Mouse (Mus musculus) limb, embryonic 11.5 days (tissue): Measurements from ENCODE around the gene Ubr1. TPM values are rescaled to one million over a fixed set of nuclear protein-coding genes. Genes with fewer than 3 reads are reported as not detected.
"Not testable (repeated sequence)": the region's sequence is repeated elsewhere in the genome, so short reads cannot be mapped to it uniquely, and the experiment has no call there.

ENCODE experiments used
- ATAC-seq: fragments of 200-750 bp; cut with Nextera tagmentation; 2 replicates; pipeline ENCODE4 v1.8.0; 2017; ENCODE audit warnings: low read depth; ENCODE audit not compliant: insufficient number of reproducible peaks, low FRiP score, low TSS enrichment
- DNase-seq: peaks from one replicate; pipeline ENCODE4 v3.0.0-alpha.2; 2015; ENCODE audit warnings: low spot score
- H3K27ac ChIP-seq: fragments of 300-500 bp; sonication (generic); replicated peaks from 2 replicates; pipeline ENCODE4 v1.5.1; 2014; ENCODE audit warnings: low read depth, mild to moderate bottlenecking, low read length
- H3K27me3 ChIP-seq: fragments of 300-500 bp; sonication (generic); 2 replicates; pipeline ENCODE4 v1.6.1; 2014; ENCODE audit warnings: mild to moderate bottlenecking, low read length, mixed read lengths; ENCODE audit not compliant: control insufficient read depth, insufficient read depth
- H3K36me3 ChIP-seq: fragments of 300-500 bp; sonication (generic); 2 replicates; pipeline ENCODE4 v1.6.1; 2014; ENCODE audit warnings: mild to moderate bottlenecking, low read length, moderate library complexity, mixed read lengths; ENCODE audit not compliant: control insufficient read depth, insufficient read depth
- H3K4me1 ChIP-seq: fragments of 300-500 bp; sonication (generic); 2 replicates; pipeline ENCODE4 v1.6.1; 2014; ENCODE audit warnings: low read length, mixed read lengths; ENCODE audit not compliant: control insufficient read depth, insufficient read depth
- H3K4me2 ChIP-seq: fragments of 300-500 bp; sonication (generic); 2 replicates; pipeline ENCODE4 v1.6.1; 2014; ENCODE audit warnings: low read depth, mild to moderate bottlenecking, moderate library complexity; ENCODE audit not compliant: severe bottlenecking
- H3K4me3 ChIP-seq: fragments of 300-500 bp; sonication (generic); 2 replicates; pipeline ENCODE4 v1.5.1; 2014; ENCODE audit warnings: low read depth, low read length
- H3K9ac ChIP-seq: fragments of 300-500 bp; sonication (generic); 2 replicates; pipeline ENCODE4 v1.6.1; 2014; ENCODE audit warnings: mild to moderate bottlenecking, low read length
- H3K9me3 ChIP-seq: fragments of 300-500 bp; sonication (generic); 2 replicates; pipeline ENCODE4 v1.6.1; 2016; ENCODE audit warnings: low read length; ENCODE audit not compliant: control insufficient read depth
- WGBS: fragments of 180-500 bp; shearing (Covaris S2); extraction: QIAGEN DNeasy Blood & Tissue Kit; methylation state at CpG from one replicate; pipeline ENCODE4 v1.1.7; 2014; 5-methylcytosine and 5-hydroxymethylcytosine counted together
- polyA plus RNA-seq: library from polyadenylated mRNA; unstranded; fragments of >200 nt; fragmentation: Nextera tagmentation; extraction: Ambion mirVana; gene quantifications from 2 replicates; pipeline ENCODE4 v1.2.1, GENCODE M21; 2014

Gene Ubr1
- polyA plus RNA-seq, 1 experiment from 2014 or later: 23.2 TPM

DNA sequence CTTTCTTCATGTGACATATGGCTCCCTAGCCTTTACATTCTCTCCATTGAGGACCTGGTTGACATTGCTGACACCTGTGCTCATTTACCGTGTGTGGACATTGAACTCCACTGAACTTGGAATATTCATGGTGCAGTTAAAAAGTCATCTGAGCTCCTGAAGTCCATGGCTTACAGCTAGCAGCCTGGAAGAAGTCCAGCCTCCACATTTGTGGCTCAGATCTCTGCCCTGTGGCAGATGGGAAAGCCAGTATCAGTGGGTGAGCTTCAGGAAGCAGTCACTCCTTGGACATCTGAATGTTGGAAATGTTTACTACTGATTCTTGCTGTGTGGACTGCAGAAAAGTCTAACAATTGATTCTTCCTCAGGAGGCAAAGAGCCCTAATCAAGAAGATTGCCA, 36.5 kb upstream of the Ubr1 start:
- DNase-seq: no peak
- H3K9me3 ChIP-seq: no peaks in the 10 kb centered on the region
- H3K9ac ChIP-seq: no peak overlapping the region
- no peak overlapping the region for H3K4me2 ChIP-seq
- peaks cover 6% of the 10 kb centered on the region; the same call in 1 of the 2 replicates for H3K4me1 ChIP-seq
- WGBS: 95% methylated on average over 1 of the region's 1 CpGs
- H3K4me3 ChIP-seq: no peak overlapping the region
- H3K27ac ChIP-seq: no peak overlapping the region
- H3K27me3 ChIP-seq: no peaks in the 10 kb centered on the region
- ATAC-seq: no peak
- no peaks in the 10 kb centered on the region for H3K36me3 ChIP-seq

DNA sequence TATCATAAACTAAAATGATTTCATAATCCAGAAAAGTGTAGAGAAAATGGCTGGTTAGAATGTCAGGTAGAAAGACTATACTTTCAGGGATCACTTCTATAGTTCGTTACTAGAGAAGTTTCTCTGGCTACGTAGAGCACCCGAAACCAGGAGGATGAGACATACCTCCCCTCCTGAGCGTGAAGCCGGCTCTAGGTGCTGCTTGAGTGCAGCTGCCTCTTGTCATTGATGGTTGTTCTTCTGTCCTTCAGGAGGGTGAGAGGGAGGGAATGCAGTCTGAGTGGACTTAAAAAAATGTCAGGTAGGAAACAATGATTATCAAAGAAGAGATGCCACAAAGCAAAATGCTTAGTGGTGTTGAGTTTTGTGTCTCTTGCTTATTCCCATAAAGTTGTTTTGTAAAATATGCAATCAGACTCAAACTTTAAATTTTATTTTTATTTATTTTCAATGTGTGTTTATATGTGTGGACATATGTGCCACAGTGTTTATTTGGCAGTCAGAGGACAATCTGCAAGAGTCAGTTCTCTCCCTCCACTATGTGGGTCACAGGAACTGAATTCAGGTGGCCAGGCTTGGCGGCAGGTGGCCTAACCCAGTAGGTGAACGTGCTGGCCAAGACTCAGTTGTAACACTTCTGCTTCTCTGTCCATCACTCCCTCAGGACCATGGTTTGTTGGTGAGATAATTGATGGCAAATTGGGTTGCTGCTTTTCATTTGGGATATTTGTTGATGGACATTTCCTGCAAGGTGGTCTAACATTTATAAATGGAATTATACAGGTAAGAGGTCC, 33.7 kb upstream of the Ubr1 start:
- Histone ChIP-seq H3K4me2 (no peak overlapping the region), H3K9ac (no peak overlapping the region), H3K4me3 (no peak overlapping the region), H3K27me3 (no peaks in the 10 kb centered on the region), H3K4me1 (peaks cover 4% of the 10 kb centered on the region; the same call in 1 of the 2 replicates), H3K9me3 (no peaks in the 10 kb centered on the region), H3K36me3 (no peaks in the 10 kb centered on the region), H3K27ac (no peak overlapping the region)
- DNase-seq (no peak), ATAC-seq (no peak)
- 82% methylated on average over 7 of the region's 7 CpGs for WGBS

DNA sequence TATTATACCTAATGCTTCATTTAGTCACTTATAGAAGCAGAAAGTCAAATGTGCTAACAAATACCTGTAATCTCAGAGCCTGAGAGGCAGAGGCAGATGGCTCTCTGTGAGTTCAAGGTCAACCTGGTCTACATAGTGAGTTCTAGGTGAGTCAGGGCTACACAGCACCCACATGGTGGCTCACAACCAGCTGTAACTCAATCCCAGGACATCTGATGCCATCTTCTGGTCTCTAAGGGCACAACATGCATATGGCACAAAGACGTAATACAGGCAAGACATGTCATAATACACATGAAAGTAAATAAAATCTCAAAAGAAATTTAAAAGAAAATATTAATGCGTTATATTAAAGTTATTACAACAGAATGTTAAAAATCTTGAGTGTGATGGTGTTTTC, 33.1 kb upstream of the Ubr1 start:
- no peaks in the 10 kb centered on the region for H3K4me1 ChIP-seq
- no peaks in the 10 kb centered on the region for H3K36me3 ChIP-seq
- ATAC-seq: no peak
- 70% methylated on average over 2 of the region's 2 CpGs for WGBS
- H3K27me3 ChIP-seq: no peaks in the 10 kb centered on the region
- no peaks in the 10 kb centered on the region for H3K9me3 ChIP-seq
- no peak overlapping the region for H3K4me3 ChIP-seq
- H3K27ac ChIP-seq: no peak overlapping the region
- H3K4me2 ChIP-seq: no peak overlapping the region
- H3K9ac ChIP-seq: no peak overlapping the region
- no peak for DNase-seq

DNA sequence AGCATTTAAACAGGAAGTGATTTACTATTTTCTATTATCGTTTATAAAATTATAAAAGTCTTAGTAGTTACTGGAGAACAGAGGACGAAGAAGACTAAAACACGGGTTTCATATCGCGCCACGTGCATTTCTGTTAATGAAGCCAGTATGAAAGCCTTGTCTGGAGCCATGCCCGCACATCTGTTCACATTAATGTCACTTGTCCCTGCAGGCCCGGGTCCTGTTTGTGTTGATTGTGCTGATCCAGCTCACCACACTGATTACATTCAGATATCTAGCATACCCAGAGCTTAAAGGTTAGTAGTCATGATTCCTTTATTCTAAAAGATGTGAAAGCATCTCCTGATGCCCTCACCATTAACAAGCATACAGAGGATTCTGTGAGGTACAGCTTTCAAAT, 28.3 kb upstream of the Ubr1 start:
- Histone ChIP-seq H3K27ac (no peak overlapping the region), H3K27me3 (no peaks in the 10 kb centered on the region), H3K4me1 (no peaks in the 10 kb centered on the region), H3K36me3 (no peaks in the 10 kb centered on the region), H3K9me3 (no peaks in the 10 kb centered on the region), H3K4me2 (no peak overlapping the region), H3K9ac (no peak overlapping the region), H3K4me3 (no peak overlapping the region)
- ATAC-seq: no peak
- 88% methylated on average over 8 of the region's 8 CpGs for WGBS
- DNase-seq: no peak

DNA sequence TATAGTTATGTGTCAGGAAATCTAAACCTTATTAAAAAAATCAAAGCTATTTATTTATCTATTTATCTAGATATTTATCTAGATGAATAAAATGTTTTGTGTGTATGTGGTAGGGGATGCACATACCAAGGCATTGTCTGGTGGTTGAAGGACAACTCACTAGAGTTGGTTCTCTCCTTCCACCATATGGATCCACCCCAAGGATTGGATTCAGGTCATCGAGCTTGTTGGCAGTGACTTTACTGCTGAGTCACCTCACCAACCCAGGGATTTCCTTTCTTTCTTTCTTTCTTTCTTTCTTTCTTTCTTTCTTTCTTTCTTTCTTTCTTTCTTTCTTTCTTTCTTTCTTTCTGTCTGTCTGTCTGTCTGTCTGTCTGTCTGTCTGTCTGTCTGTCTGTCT, 26.1 kb upstream of the Ubr1 start:
- WGBS: 81% methylated on average over 1 of the region's 1 CpGs
- H3K4me3 ChIP-seq, H3K4me1 ChIP-seq, DNase-seq, H3K27ac ChIP-seq, H3K36me3 ChIP-seq, H3K9me3 ChIP-seq, H3K9ac ChIP-seq, H3K27me3 ChIP-seq, H3K4me2 ChIP-seq, ATAC-seq: not testable (repeated sequence)

DNA sequence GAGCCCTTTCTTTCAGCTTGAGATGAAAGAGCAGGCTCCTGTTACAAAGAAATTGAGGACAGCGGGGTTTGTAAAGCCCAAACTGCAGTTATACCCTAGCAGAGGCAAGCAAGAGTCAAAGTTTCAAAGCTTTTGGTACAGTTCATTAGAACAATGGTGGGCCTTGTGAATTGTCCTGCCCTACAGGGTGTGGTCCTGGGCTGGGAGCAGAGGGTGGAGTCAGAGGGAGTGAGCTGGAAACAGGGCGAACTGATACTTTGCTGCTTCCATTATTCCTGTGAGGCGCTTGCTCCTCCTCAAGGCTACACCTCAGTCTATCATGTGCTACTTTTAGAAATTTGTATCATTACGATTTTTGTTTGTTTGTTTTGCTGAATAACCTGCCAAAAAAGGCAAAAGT, 20.7 kb upstream of the Ubr1 start:
- 76% methylated on average over 4 of the region's 4 CpGs for WGBS
- H3K36me3 ChIP-seq: no peaks in the 10 kb centered on the region
- ATAC-seq (no peak), DNase-seq (no peak)
- no peaks in the 10 kb centered on the region for H3K27me3 ChIP-seq
- H3K9ac ChIP-seq: no peak overlapping the region
- H3K4me3 ChIP-seq: no peak overlapping the region
- H3K4me1 ChIP-seq: no peaks in the 10 kb centered on the region
- H3K4me2 ChIP-seq: no peak overlapping the region
- H3K27ac ChIP-seq: no peak overlapping the region
- no peaks in the 10 kb centered on the region for H3K9me3 ChIP-seq

DNA sequence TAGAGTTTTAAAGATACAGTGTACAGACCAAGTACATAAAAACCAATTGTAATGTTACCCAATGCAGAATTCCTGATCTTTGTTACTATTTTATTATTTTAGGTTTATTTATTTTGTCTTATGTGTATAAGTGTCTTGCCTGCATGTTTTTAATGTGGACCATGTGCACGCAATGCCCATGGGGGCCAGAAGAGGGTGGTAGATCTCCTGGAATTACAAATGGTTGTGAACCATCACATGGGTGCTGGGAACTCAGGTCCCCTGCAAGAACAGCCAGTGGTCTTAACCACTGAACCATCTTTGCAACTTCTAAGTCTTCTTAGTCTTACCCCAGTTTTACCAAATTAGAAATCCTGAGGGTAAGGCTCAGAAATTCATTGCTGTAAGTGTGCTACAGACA, 14.7 kb upstream of the Ubr1 start:
- no peak overlapping the region for H3K27ac ChIP-seq
- H3K4me1 ChIP-seq: no peaks in the 10 kb centered on the region
- H3K4me2 ChIP-seq: no peak overlapping the region
- no peak overlapping the region for H3K4me3 ChIP-seq
- H3K27me3 ChIP-seq: no peaks in the 10 kb centered on the region
- H3K9ac ChIP-seq: no peak overlapping the region
- DNase-seq: no peak
- WGBS: 85% methylated on average over 1 of the region's 1 CpGs
- no peaks in the 10 kb centered on the region for H3K36me3 ChIP-seq
- H3K9me3 ChIP-seq: no peaks in the 10 kb centered on the region
- no peak for ATAC-seq

DNA sequence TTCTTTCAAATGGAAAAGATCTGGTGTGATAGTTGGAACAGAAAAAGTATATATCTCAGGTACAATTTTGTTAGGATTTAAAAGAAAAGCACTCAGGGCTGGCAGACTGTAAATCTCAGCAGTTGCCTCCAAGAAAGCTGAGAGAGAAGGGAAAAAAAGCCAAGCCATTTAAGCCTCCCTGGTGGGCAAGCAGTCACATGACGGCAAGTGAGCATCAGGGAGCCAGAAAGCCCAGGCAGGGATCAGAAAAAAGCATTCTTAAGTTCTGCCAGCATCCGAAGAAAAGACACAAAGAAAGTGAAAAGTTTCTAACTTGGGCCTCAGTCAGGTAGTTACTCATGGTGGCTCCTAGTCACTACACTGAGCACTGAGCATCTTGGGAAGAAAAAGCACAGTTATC, 13.1 kb upstream of the Ubr1 start:
- WGBS: 26% methylated on average over 2 of the region's 2 CpGs
- ATAC-seq (no peak), DNase-seq (no peak)
- Histone ChIP-seq H3K4me1 (no peaks in the 10 kb centered on the region), H3K9me3 (no peaks in the 10 kb centered on the region), H3K36me3 (no peaks in the 10 kb centered on the region), H3K4me2 (no peak overlapping the region), H3K27ac (no peak overlapping the region), H3K27me3 (no peaks in the 10 kb centered on the region), H3K9ac (no peak overlapping the region), H3K4me3 (no peak overlapping the region)

DNA sequence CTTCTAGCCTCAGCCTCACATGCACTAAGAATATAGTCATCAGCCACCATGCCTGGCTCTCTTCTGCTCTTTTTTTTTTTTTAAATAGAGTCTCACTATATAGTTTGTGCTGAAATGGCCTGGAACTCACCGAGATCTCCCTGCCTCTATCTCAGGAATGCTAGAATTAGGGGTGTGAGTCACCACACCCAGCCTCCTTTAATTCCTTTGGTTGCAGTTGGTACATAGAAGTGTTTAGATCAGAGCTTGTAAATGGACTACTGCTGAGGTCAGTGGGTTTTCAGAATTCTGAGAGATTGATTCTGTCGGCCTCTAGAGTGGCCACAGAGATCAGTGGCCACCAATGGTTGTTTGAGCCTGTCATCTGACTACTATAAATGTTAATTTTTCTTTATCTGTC, 10.3 kb upstream of the Ubr1 start:
- Histone ChIP-seq H3K27me3 (0 out of 2 replicates have a peak, but pooled peaks cover 3% of the 10 kb centered on the region), H3K4me1 (no peaks in the 10 kb centered on the region), H3K9me3 (no peaks in the 10 kb centered on the region), H3K4me3 (no peak overlapping the region), H3K4me2 (no peak overlapping the region), H3K9ac (no peak overlapping the region), H3K36me3 (no peaks in the 10 kb centered on the region), H3K27ac (no peak overlapping the region)
- ATAC-seq (no peak), DNase-seq (no peak)
- 67% methylated on average over 2 of the region's 2 CpGs for WGBS
